Mouse (Mus musculus) lung, postnatal 0 days (tissue): ENCODE data around the gene Scd4.

ENCODE experiments used
- CTCF ChIP-seq: IDR thresholded peaks from 2 replicates; pipeline ENCODE4 v1.5.1; 2016; ENCODE audit warnings: antibody characterized with exemption, mild to moderate bottlenecking
- EP300 ChIP-seq: IDR thresholded peaks from 2 replicates; pipeline ENCODE4 v1.6.1; 2016; ENCODE audit warnings: antibody characterized with exemption, mild to moderate bottlenecking, control low read depth

- TF ChIP-seq EP300 = no peak
- no peak for TF ChIP-seq CTCF
Observed at GRCm38 (mm10) chr19:44314871-44315414, 17.9 kb upstream of the Scd4 start.
